Mouse (Mus musculus) B cell, adult 62 days (primary cell): ENCODE data around the gene Gpx4. TPM values are rescaled to one million over a fixed set of nuclear protein-coding genes. Genes with fewer than 3 reads are reported as not detected.

Experiments used
- total RNA-seq: library from RNA; stranded (reverse); gene quantifications from 4 replicates; pipeline ENCODE4 v1.2.4, GENCODE M21; 2023

Gene Gpx4
- 108 to 159 TPM (median 123 TPM) in 4 replicates for total RNA-seq

GRCm38 (mm10) chr10:80047041-80047565 is at the start of gene Gpx4:
Gene Gpx4, plus strand, starts transcription at chr10:80047166.

GRCm38 (mm10) chr10:80016511-80016910 is 30.5 kb upstream of the Gpx4 start, which contains the start of gene Arhgap45:
Gene Arhgap45, plus strand, starts transcription at chr10:80016653.

GRCm38 (mm10) chr10:80039559-80039979 is 7.4 kb upstream of the Gpx4 start, which contains the start of gene Polr2e:
Gene Polr2e, minus strand, starts transcription at chr10:80039795.

GRCm38 (mm10) chr10:80105460-80105859 is 58.5 kb downstream of the Gpx4 start, which contains the start of gene Sbno2:
Gene Sbno2, minus strand, starts transcription at chr10:80105571.

Other genes with a start within 250 kb of the Gpx4 start
- not detected in 4 replicates for gene Misp, start 226.2 kb upstream of the Gpx4 start, total RNA-seq
- 435 to 450 TPM (median 444 TPM) in 4 replicates for gene Ptbp1, start 192.7 kb upstream of the Gpx4 start, total RNA-seq
- 0.75 TPM in 1 of 4 replicates, not detected in the others for gene Prtn3, start 172.7 kb upstream of the Gpx4 start, total RNA-seq
- gene Plppr3, start 172.5 kb upstream of the Gpx4 start, total RNA-seq: 0.56 to 1.1 TPM (median 1.1 TPM) in 4 replicates
- gene Elane, start 160.9 kb upstream of the Gpx4 start, total RNA-seq: not detected in 4 replicates
- gene Cfd, start 156.3 kb upstream of the Gpx4 start, total RNA-seq: not detected in 4 replicates
- gene Med16, start 138.2 kb upstream of the Gpx4 start, total RNA-seq: 78.8 to 89.5 TPM (median 83.7 TPM) in 4 replicates
- gene Gm26602, start 136.3 kb upstream of the Gpx4 start, total RNA-seq: not detected in 4 replicates
- gene Kiss1r, start 130.2 kb upstream of the Gpx4 start, total RNA-seq: 0.39 to 0.63 TPM (median 0.47 TPM) in 4 replicates
- 94.1 to 105 TPM (median 98.7 TPM) in 4 replicates for gene R3hdm4, start 126.0 kb upstream of the Gpx4 start, total RNA-seq
- gene Arid3a, start 120.1 kb upstream of the Gpx4 start, total RNA-seq: 32.5 to 39.9 TPM (median 35.7 TPM) in 4 replicates
- 46.0 to 52.3 TPM (median 48.3 TPM) in 4 replicates for gene Wdr18, start 87.0 kb upstream of the Gpx4 start, total RNA-seq
- gene Grin3b, start 76.5 kb upstream of the Gpx4 start, total RNA-seq: not detected in 4 replicates
- 163 to 175 TPM (median 163 TPM) in 4 replicates for gene Tmem259, start 62.8 kb upstream of the Gpx4 start, total RNA-seq
- 329 to 335 TPM (median 331 TPM) in 4 replicates for gene Cnn2, start 58.6 kb upstream of the Gpx4 start, total RNA-seq
- gene Abca7, start 50.7 kb upstream of the Gpx4 start, total RNA-seq: 51.7 to 55.6 TPM (median 53.3 TPM) in 4 replicates
- 482 to 540 TPM (median 503 TPM) in 4 replicates for gene Arhgap45, start 30.5 kb upstream of the Gpx4 start, total RNA-seq
- gene Polr2e, start 7.4 kb upstream of the Gpx4 start, total RNA-seq: 82.2 to 90.7 TPM (median 85.7 TPM) in 4 replicates
- 116 to 127 TPM (median 121 TPM) in 4 replicates for gene Sbno2, start 58.4 kb downstream of the Gpx4 start, total RNA-seq
- gene Stk11, start 68.6 kb downstream of the Gpx4 start, total RNA-seq: 170 to 186 TPM (median 178 TPM) in 4 replicates
- 168 to 193 TPM (median 182 TPM) in 4 replicates for gene Atp5d, start 91.5 kb downstream of the Gpx4 start, total RNA-seq
- 7.3 to 8.8 TPM (median 7.8 TPM) in 4 replicates for gene Cbarp, start 93.7 kb downstream of the Gpx4 start, total RNA-seq
- 142 to 170 TPM (median 154 TPM) in 4 replicates for gene Midn, start 101.1 kb downstream of the Gpx4 start, total RNA-seq
- gene Cirbp, start 118.8 kb downstream of the Gpx4 start, total RNA-seq: 214 to 244 TPM (median 231 TPM) in 4 replicates
- 12.6 to 18.2 TPM (median 14.1 TPM) in 4 replicates for gene 1600002K03Rik, start 125.8 kb downstream of the Gpx4 start, total RNA-seq
- gene Efna2, start 132.3 kb downstream of the Gpx4 start, total RNA-seq: not detected in 4 replicates
- gene Mum1, start 179.3 kb downstream of the Gpx4 start, total RNA-seq: 55.6 to 64.3 TPM (median 56.8 TPM) in 4 replicates
- gene Ndufs7, start 202.0 kb downstream of the Gpx4 start, total RNA-seq: 80.4 to 105 TPM (median 90.1 TPM) in 4 replicates
- 1.7 to 2.7 TPM (median 2.4 TPM) in 4 replicates for gene Gamt, start 213.8 kb downstream of the Gpx4 start, total RNA-seq
- 143 to 153 TPM (median 147 TPM) in 4 replicates for gene Dazap1, start 214.3 kb downstream of the Gpx4 start, total RNA-seq
- 2,767 to 2,923 TPM (median 2,836 TPM) in 4 replicates for gene Rps15, start 245.3 kb downstream of the Gpx4 start, total RNA-seq
- 0.16 to 0.32 TPM (median 0.26 TPM) in 4 replicates for gene Apc2, start 248.8 kb downstream of the Gpx4 start, total RNA-seq